Mouse (Mus musculus) liver, embryonic 14.5 days (tissue): ENCODE measurements at regions not wholly inside any gene's neighbourhood (a gene's known extent, or its start where the extent isn't known, plus 50 kb on each side); places are given as distances from the start of the nearest gene placed in this dataset.

ENCODE experiments used
- ATAC-seq: fragments of 200-750 bp; cut with Nextera tagmentation; 2 replicates; pipeline ENCODE4 v1.8.0; 2017; ENCODE audit warnings: moderate number of reproducible peaks, mild to moderate bottlenecking, moderate library complexity; ENCODE audit not compliant: insufficient read depth
- DNase-seq, 3 experiments: peaks; one replicate each; pipeline ENCODE4 v3.0.0-alpha.2; 2012 to 2013; ENCODE audit warnings: low read depth in 3 of 3, low spot score in 3 of 3
- H3K27ac ChIP-seq: fragments of 300-500 bp; sonication (generic); 2 replicates; pipeline ENCODE4 v1.5.1; 2014; ENCODE audit warnings: moderate library complexity, mild to moderate bottlenecking, control low read depth, inconsistent platforms
- H3K27me3 ChIP-seq: fragments of 300-500 bp; sonication (generic); 2 replicates; pipeline ENCODE4 v1.6.1; 2014; ENCODE audit warnings: mild to moderate bottlenecking, low read length, moderate library complexity; ENCODE audit not compliant: control insufficient read depth, insufficient read depth
- H3K36me3 ChIP-seq: fragments of 300-500 bp; sonication (generic); replicated peaks from 2 replicates; pipeline ENCODE4 v1.6.1; 2014; ENCODE audit warnings: low read depth; ENCODE audit not compliant: control insufficient read depth, insufficient read depth
- H3K4me1 ChIP-seq, 2 experiments: fragments of 200-500 bp in 1 of 2; fragments of 300-500 bp in 1 of 2; sonication (generic) in 1 of 2; replicated peaks; 2 replicates each; pipeline ENCODE4 v1.6.1; 2012 to 2014; ENCODE audit warnings: antibody characterized with exemption in 1 of 2, inconsistent platforms in 1 of 2, low read length in 1 of 2; ENCODE audit not compliant: control insufficient read depth in 2 of 2, insufficient read depth in 2 of 2
- H3K4me2 ChIP-seq: fragments of 300-500 bp; sonication (generic); 2 replicates; pipeline ENCODE4 v1.6.1; 2014; ENCODE audit warnings: low read depth, mild to moderate bottlenecking, control low read depth, moderate library complexity
- H3K4me3 ChIP-seq, 2 experiments: fragments of 200-500 bp in 1 of 2; fragments of 300-500 bp in 1 of 2; sonication (generic) in 1 of 2; 2 replicates each; pipeline ENCODE4 v1.5.1; 2012 to 2014; ENCODE audit warnings: low read depth in 2 of 2, low read length in 2 of 2, mild to moderate bottlenecking in 2 of 2, control low read depth in 1 of 2, inconsistent platforms in 1 of 2, moderate library complexity in 1 of 2; ENCODE audit not compliant: insufficient read depth in 1 of 2
- H3K9ac ChIP-seq: fragments of 300-500 bp; sonication (generic); replicated peaks from 2 replicates; pipeline ENCODE4 v1.6.1; 2014; ENCODE audit warnings: mild to moderate bottlenecking, control low read depth, moderate library complexity
- H3K9me3 ChIP-seq: fragments of 300-500 bp; sonication (generic); 2 replicates; pipeline ENCODE4 v1.6.1; 2016; ENCODE audit warnings: low read length, mixed read lengths; ENCODE audit not compliant: control insufficient read depth
- CTCF ChIP-seq: IDR thresholded peaks from 2 replicates; pipeline ENCODE4 v1.5.1; 2016; ENCODE audit warnings: antibody characterized with exemption, low read depth, control low read depth
- EP300 ChIP-seq: IDR thresholded peaks from 2 replicates; pipeline ENCODE4 v1.6.1; 2016; ENCODE audit warnings: antibody characterized with exemption, low read depth
- WGBS: fragments of 180-500 bp; shearing (Covaris S2); extraction: QIAGEN DNeasy Blood & Tissue Kit; methylation state at CpG from one replicate; pipeline ENCODE4 v1.1.7; 2014; ENCODE audit not compliant: insufficient replicate concordance; 5-methylcytosine and 5-hydroxymethylcytosine counted together

- no peak for ATAC-seq
- no peaks in the 10 kb centered on the region for H3K9me3 ChIP-seq
- no peaks in the 10 kb centered on the region for H3K4me1 ChIP-seq
- H3K9ac ChIP-seq, result no peak overlapping the region
- no peak overlapping the region for H3K4me2 ChIP-seq
- TF ChIP-seq CTCF (no peak), EP300 (no peak)
- H3K27me3 ChIP-seq, result no peaks in the 10 kb centered on the region
- H3K4me3 ChIP-seq, result no peak overlapping the region
- no peak overlapping the region for H3K27ac ChIP-seq
- WGBS, result 67% methylated on average over 8 of the region's 8 CpGs
- no peaks in the 10 kb centered on the region for H3K36me3 ChIP-seq
- no peak for DNase-seq
Measured at GRCm38 (mm10) chr4:124446615-124447014, 164.0 kb downstream of the 3100002H09Rik start.

- Histone ChIP-seq H3K4me1 (no peaks in the 10 kb centered on the region), H3K27ac (no peak overlapping the region), H3K4me2 (no peak overlapping the region), H3K27me3 (no peaks in the 10 kb centered on the region), H3K36me3 (no peaks in the 10 kb centered on the region), H3K4me3 (no peak overlapping the region), H3K9ac (no peak overlapping the region), H3K9me3 (no peaks in the 10 kb centered on the region)
- 7% methylated on average over 9 of the region's 10 CpGs for WGBS
- DNase-seq (no peak), ATAC-seq (no peak)
- TF ChIP-seq CTCF (no peak), EP300 (no peak)
Measured at GRCm38 (mm10) chr4:124443613-124444108, 166.9 kb downstream of the 3100002H09Rik start.

- DNase-seq (no peak), ATAC-seq (no peak)
- no peaks in the 10 kb centered on the region for H3K36me3 ChIP-seq
- WGBS, result 12% methylated on average over 10 of the region's 10 CpGs
- no peaks in the 10 kb centered on the region for H3K9me3 ChIP-seq
- H3K4me1 ChIP-seq, result no peaks in the 10 kb centered on the region
- TF ChIP-seq EP300 (no peak), CTCF (no peak)
- H3K27ac ChIP-seq, result no peak overlapping the region
- no peak overlapping the region for H3K9ac ChIP-seq
- H3K4me2 ChIP-seq, result no peak overlapping the region
- H3K27me3 ChIP-seq, result no peaks in the 10 kb centered on the region
- no peak overlapping the region for H3K4me3 ChIP-seq
Measured at GRCm38 (mm10) chr4:124443130-124443503, 167.5 kb downstream of the 3100002H09Rik start.

GRCm38 (mm10) chr4:124442491-124443129 lies 168.0 kb downstream of the 3100002H09Rik start:
- H3K9me3 ChIP-seq, result no peaks in the 10 kb centered on the region
- WGBS, result 9% methylated on average over 10 of the region's 10 CpGs
- no peaks in the 10 kb centered on the region for H3K27me3 ChIP-seq
- DNase-seq, result no peak
- H3K36me3 ChIP-seq, result no peaks in the 10 kb centered on the region
- no peak overlapping the region for H3K4me2 ChIP-seq
- TF ChIP-seq EP300 (no peak), CTCF (no peak)
- H3K4me1 ChIP-seq, result no peaks in the 10 kb centered on the region
- no peak for ATAC-seq
- H3K4me3 ChIP-seq, result no peak overlapping the region
- H3K9ac ChIP-seq, result no peak overlapping the region
- H3K27ac ChIP-seq, result no peak overlapping the region

- Histone ChIP-seq H3K4me1 (no peaks in the 10 kb centered on the region), H3K9me3 (no peaks in the 10 kb centered on the region), H3K4me3 (no peak overlapping the region), H3K4me2 (no peak overlapping the region), H3K27me3 (no peaks in the 10 kb centered on the region), H3K9ac (no peak overlapping the region), H3K36me3 (no peaks in the 10 kb centered on the region), H3K27ac (no peak overlapping the region)
- WGBS, result 18% methylated on average over 15 of the region's 15 CpGs
- no peak for TF ChIP-seq EP300
- DNase-seq (no peak), ATAC-seq (no peak)
Measured at GRCm38 (mm10) chr4:124441737-124442487, 168.7 kb downstream of the 3100002H09Rik start.
